Mouse (Mus musculus): ENCODE measurements around the gene Eef1b2. TPM values are rescaled to one million over a fixed set of nuclear protein-coding genes. Genes with fewer than 3 reads are reported as not detected.
"Not testable (repeated sequence)": the region's sequence is repeated elsewhere in the genome, so short reads cannot be mapped to it uniquely, and the experiment has no call there.

The Eef1b2 gene
- polyA plus RNA-seq, 1 experiment = 602 TPM

- DNase-seq = no peak
- H3K27me3 ChIP-seq (ENCODE audit: control insufficient read depth, insufficient read depth, low read length) = no peaks in the 10 kb centered on the region
- TF ChIP-seq POLR2A (IDR thresholded peaks at IDR 0.05; ENCODE audit: control insufficient read depth, extremely low read depth, insufficient read depth, low read length, poor library complexity) (no peak), CTCF (IDR thresholded peaks at IDR 0.05; ENCODE audit: borderline replicate concordance, control insufficient read depth, extremely low read depth, insufficient read depth, low read length, poor library complexity) (no peak)
- H3K36me3 ChIP-seq (ENCODE audit: control insufficient read depth, insufficient read depth, low read length) = peaks cover 11% of the 10 kb centered on the region; the same call in 1 of the 2 replicates
- no peaks in the 10 kb centered on the region for H3K4me1 ChIP-seq (replicated peaks; ENCODE audit: control insufficient read depth, insufficient read depth, low read length)
- H3K4me3 ChIP-seq (ENCODE audit: control insufficient read depth, insufficient read depth, low read length) = no peak overlapping the region
- H3K27ac ChIP-seq (ENCODE audit: control insufficient read depth, insufficient read depth, low read length) = no peak overlapping the region
- WGBS = 97% methylated on average over 2 of the region's 2 CpGs
These were observed 38.7 kb upstream of the Eef1b2 start for GRCm38 (mm10) chr1:63137971-63138370.

DNA sequence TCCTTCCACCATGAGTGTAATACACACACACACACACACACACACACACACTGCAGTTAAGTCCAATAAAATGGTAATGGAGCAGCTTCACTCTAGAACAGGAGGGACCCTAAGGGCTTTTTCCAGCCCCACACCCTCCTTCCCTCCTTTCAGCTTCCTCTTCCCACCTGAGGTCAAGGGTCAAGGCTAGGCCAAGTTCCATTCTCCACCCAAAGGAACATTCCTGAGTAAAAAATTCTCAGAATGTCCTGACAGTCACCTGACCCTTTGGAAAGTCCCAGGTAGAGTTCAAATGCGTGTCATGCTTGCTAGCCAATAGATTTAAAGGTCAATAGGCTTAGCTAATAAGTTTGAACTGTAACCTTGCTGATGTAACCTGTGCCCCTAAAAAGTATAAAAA, 38.0 kb upstream of the Eef1b2 start:
- H3K4me1 ChIP-seq (replicated peaks; ENCODE audit: control insufficient read depth, insufficient read depth, low read length); H3K4me3 ChIP-seq (ENCODE audit: control insufficient read depth, insufficient read depth, low read length); DNase-seq; H3K27ac ChIP-seq (ENCODE audit: control insufficient read depth, insufficient read depth, low read length); H3K27me3 ChIP-seq (ENCODE audit: control insufficient read depth, insufficient read depth, low read length): not testable (repeated sequence)
- WGBS = 100% methylated on average over 1 of the region's 1 CpGs
- peaks cover 11% of the 10 kb centered on the region; the same call in 1 of the 2 replicates for H3K36me3 ChIP-seq (ENCODE audit: control insufficient read depth, insufficient read depth, low read length)

GRCm38 (mm10) chr1:63140231-63140630, 36.4 kb upstream of the Eef1b2 start:
- Histone ChIP-seq H3K27me3 (ENCODE audit: control insufficient read depth, insufficient read depth, low read length) (no peaks in the 10 kb centered on the region), H3K27ac (ENCODE audit: control insufficient read depth, insufficient read depth, low read length) (no peak overlapping the region), H3K4me3 (ENCODE audit: control insufficient read depth, insufficient read depth, low read length) (no peak overlapping the region), H3K4me1 (replicated peaks; ENCODE audit: control insufficient read depth, insufficient read depth, low read length) (no peaks in the 10 kb centered on the region), H3K36me3 (ENCODE audit: control insufficient read depth, insufficient read depth, low read length) (peaks cover 27% of the 10 kb centered on the region)
- 97% methylated on average over 13 of the region's 13 CpGs for WGBS
- DNase-seq = no peak
- no peak for TF ChIP-seq CTCF (IDR thresholded peaks at IDR 0.05; ENCODE audit: borderline replicate concordance, control insufficient read depth, extremely low read depth, insufficient read depth, low read length, poor library complexity)
- TF ChIP-seq POLR2A (IDR thresholded peaks at IDR 0.05; ENCODE audit: control insufficient read depth, extremely low read depth, insufficient read depth, low read length, poor library complexity) = no peak

- no peaks in the 10 kb centered on the region for H3K4me1 ChIP-seq (replicated peaks; ENCODE audit: control insufficient read depth, insufficient read depth, low read length)
- peaks cover 64% of the 10 kb centered on the region for H3K36me3 ChIP-seq (ENCODE audit: control insufficient read depth, insufficient read depth, low read length)
- H3K27ac ChIP-seq (ENCODE audit: control insufficient read depth, insufficient read depth, low read length) = no peak overlapping the region
- no peak overlapping the region for H3K4me3 ChIP-seq (ENCODE audit: control insufficient read depth, insufficient read depth, low read length)
- WGBS = 96% methylated on average over 2 of the region's 2 CpGs
- H3K27me3 ChIP-seq (ENCODE audit: control insufficient read depth, insufficient read depth, low read length) = no peaks in the 10 kb centered on the region
- DNase-seq = no peak
- TF ChIP-seq CTCF (IDR thresholded peaks at IDR 0.05; ENCODE audit: borderline replicate concordance, control insufficient read depth, extremely low read depth, insufficient read depth, low read length, poor library complexity) = no peak
- no peak for TF ChIP-seq POLR2A (IDR thresholded peaks at IDR 0.05; ENCODE audit: control insufficient read depth, extremely low read depth, insufficient read depth, low read length, poor library complexity)
These were observed 8.0 kb upstream of the Eef1b2 start for GRCm38 (mm10) chr1:63168638-63169037.

DNA sequence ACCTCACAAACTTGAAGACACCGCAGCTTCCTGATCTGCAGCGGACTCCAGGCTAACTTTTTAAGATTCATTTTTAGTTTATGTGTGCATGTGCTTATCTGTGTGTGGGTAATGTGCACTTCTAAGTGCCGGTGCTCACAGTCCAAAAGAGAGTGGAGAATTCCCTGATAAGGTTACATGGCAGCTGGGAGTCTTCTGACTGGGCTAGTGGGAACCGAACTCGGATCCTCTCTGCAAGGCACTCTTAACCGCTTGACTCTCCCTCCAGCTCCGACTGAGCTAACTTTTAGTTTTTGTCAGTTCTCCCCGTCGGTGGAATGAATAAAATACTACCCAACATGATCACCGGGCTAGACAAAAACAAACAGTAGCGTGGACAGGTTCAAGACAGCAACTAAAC, 772 bp upstream of the Eef1b2 start:
- Histone ChIP-seq H3K4me1 (replicated peaks; ENCODE audit: control insufficient read depth, insufficient read depth, low read length) (peaks cover 9% of the 10 kb centered on the region), H3K36me3 (ENCODE audit: control insufficient read depth, insufficient read depth, low read length) (peaks cover 21% of the 10 kb centered on the region), H3K4me3 (ENCODE audit: control insufficient read depth, insufficient read depth, low read length) (peak overlapping the region; percentile 83), H3K27me3 (ENCODE audit: control insufficient read depth, insufficient read depth, low read length) (no peaks in the 10 kb centered on the region), H3K27ac (ENCODE audit: control insufficient read depth, insufficient read depth, low read length) (no peak overlapping the region)
- no peak for DNase-seq
- TF ChIP-seq CTCF (IDR thresholded peaks at IDR 0.05; ENCODE audit: borderline replicate concordance, control insufficient read depth, extremely low read depth, insufficient read depth, low read length, poor library complexity) = no peak
- WGBS = 6% methylated on average over 11 of the region's 11 CpGs

- Histone ChIP-seq H3K27ac (ENCODE audit: control insufficient read depth, insufficient read depth, low read length) (peak overlapping the region; percentile 16), H3K36me3 (ENCODE audit: control insufficient read depth, insufficient read depth, low read length) (peaks cover 18% of the 10 kb centered on the region), H3K4me3 (ENCODE audit: control insufficient read depth, insufficient read depth, low read length) (peak overlapping the region; percentile 83), H3K4me1 (replicated peaks; ENCODE audit: control insufficient read depth, insufficient read depth, low read length) (peaks cover 9% of the 10 kb centered on the region), H3K27me3 (ENCODE audit: control insufficient read depth, insufficient read depth, low read length) (no peaks in the 10 kb centered on the region)
- DNase-seq = no peak
- no peak for TF ChIP-seq POLR2A (IDR thresholded peaks at IDR 0.05; ENCODE audit: control insufficient read depth, extremely low read depth, insufficient read depth, low read length, poor library complexity)
- no peak for TF ChIP-seq CTCF (IDR thresholded peaks at IDR 0.05; ENCODE audit: borderline replicate concordance, control insufficient read depth, extremely low read depth, insufficient read depth, low read length, poor library complexity)
- WGBS = under 1% methylated on average over 14 of the region's 14 CpGs
These were observed 394 bp upstream of the Eef1b2 start for GRCm38 (mm10) chr1:63176259-63176603.

- no peak for DNase-seq
- TF ChIP-seq POLR2A (IDR thresholded peaks at IDR 0.05; ENCODE audit: control insufficient read depth, extremely low read depth, insufficient read depth, low read length, poor library complexity) = no peak
- no peak for TF ChIP-seq CTCF (IDR thresholded peaks at IDR 0.05; ENCODE audit: borderline replicate concordance, control insufficient read depth, extremely low read depth, insufficient read depth, low read length, poor library complexity)
- 72% methylated on average over 3 of the region's 3 CpGs for WGBS
- H3K4me3 ChIP-seq (ENCODE audit: control insufficient read depth, insufficient read depth, low read length) = no peak overlapping the region
- H3K4me1 ChIP-seq (replicated peaks; ENCODE audit: control insufficient read depth, insufficient read depth, low read length) = peaks cover 9% of the 10 kb centered on the region
- no peak overlapping the region for H3K27ac ChIP-seq (ENCODE audit: control insufficient read depth, insufficient read depth, low read length)
- no peaks in the 10 kb centered on the region for H3K27me3 ChIP-seq (ENCODE audit: control insufficient read depth, insufficient read depth, low read length)
- peaks cover 14% of the 10 kb centered on the region for H3K36me3 ChIP-seq (ENCODE audit: control insufficient read depth, insufficient read depth, low read length)
These were observed 1.7 kb downstream of the Eef1b2 start for GRCm38 (mm10) chr1:63178308-63178707.
